Mouse (Mus musculus) liver, embryonic 14.5 days (tissue): ENCODE measurements around the gene Psmd2.

Experiments
- CTCF ChIP-seq: IDR thresholded peaks from 2 replicates; pipeline ENCODE4 v1.5.1; 2016; ENCODE audit warnings: antibody characterized with exemption, low read depth, control low read depth
- EP300 ChIP-seq: IDR thresholded peaks from 2 replicates; pipeline ENCODE4 v1.6.1; 2016; ENCODE audit warnings: antibody characterized with exemption, low read depth

DNA sequence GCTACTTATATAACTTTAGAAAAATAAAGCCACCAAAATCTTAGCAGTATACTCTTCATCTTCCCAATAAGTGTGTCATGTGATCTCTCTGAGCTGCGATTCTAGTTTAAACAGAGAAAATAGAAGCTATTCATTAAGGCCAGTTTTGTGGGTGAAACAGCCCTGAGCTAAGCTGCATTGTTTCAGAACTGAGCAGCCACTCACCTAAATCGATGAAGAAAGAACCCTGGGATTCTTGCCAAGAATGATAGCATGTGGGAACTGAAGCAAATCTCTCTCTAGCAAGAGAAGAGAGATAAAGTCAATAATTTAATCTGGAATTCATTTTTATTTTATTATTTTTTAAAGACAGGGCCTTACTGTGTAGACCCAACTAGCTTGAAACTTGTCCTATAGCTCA, 28.2 kb upstream of the Psmd2 start:
- TF ChIP-seq CTCF (no peak), EP300 (no peak)
